Mouse (Mus musculus): ENCODE measurements around the gene Aplp1.

Gene Aplp1

DNA sequence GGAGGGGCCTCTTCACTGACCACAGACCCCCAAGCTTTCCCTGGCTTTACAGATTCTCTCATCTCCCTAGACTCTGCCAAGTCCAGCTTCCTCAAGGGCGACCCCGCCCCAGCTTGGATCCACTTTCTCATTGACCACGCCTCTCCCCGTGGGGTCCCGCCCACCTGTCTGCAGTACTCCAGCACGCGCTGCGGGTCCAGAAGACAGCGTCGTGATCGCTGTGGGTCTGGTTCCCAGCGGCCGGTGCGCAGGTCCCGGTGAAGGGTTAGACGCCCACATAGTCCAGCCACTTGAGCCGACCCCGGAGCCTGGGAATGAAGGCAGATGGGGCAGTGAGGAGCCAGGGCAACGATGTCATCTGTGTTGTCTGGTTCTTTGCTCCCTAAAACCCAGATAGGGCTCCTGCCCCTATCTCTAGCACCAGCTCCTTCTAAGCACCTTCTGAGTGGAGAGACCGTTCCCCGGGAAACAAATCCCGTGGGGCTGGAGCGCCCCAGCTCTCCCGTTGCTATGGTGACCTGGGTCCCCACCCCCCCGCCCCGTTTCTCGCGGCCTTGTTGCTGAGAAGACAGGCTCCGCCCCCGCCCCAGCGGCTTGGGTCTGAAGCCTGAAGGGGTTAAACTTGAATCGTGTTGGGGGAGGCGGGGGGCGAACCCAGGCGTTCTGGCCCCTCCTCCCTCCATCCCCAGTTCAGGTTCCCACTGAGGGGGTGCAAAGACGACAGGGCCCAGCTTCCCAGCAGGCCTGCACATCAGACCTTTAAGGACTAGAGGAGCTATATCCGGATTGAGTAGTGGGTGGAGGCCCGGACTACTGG, 973 bp downstream of the Aplp1 start:
- DNase-seq (ENCODE audit: low read depth): peak; percentile 64

DNA sequence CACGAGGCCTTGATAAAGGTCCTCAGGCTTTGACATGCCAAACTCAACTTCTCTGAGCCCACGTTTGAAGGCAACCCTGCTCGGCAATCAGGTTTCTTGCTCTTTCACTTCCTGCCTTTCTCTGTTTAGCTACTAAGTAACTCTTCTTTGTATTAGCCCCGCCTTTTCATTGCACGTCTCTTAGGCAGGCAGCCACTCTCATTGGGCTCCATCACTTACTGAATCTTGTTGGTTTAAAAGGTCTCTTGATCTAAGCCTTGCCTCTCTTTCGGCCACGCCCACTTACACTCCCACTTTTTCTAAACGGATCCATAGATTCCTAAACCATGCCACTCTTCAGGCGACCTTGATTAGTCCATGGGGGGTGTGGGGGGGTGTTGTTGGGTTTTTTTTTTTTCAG, 1.6 kb downstream of the Aplp1 start:
- peak; percentile 69 for DNase-seq (ENCODE audit: low read depth)

DNA sequence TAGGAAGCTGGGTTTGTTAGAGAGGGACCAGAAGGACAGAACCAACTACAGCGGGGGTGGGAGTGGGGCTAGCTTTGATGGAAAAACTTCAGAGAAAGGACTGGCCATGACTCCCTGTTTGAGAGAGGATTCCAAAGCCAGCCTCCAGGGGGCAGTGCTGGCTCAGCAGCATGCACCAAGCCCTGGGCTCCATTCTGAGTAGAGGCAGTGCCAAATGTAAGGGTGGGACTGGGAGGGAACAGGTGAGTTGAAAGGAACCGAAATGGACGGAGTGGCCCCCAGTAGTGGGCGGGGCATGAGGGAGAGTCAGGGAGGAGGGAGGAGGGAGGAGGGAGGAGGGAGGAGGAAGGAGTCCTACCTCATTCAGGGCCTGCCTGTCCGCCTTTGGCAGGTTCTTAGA, 4.6 kb downstream of the Aplp1 start:
- DNase-seq (ENCODE audit: low read depth): peak; percentile 80

DNA sequence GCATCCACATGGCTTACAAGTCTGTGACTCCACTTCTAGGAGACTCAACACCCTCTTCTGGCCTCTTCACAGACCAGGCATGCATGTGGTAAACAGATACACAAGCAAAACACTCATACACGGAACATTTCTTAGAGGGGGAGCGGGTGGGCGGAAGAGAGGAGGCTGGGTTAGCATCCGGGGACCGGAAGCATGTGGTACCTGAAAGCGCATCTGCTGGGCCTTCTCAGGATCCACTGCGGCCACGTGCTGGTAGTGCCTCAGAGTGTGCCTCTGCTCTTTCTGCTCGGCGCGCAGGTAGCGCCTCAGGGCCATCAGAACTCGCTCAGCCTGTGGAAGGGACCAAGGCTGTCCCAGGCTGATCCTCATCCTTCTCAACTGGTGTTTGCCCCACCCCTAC, 5.6 kb downstream of the Aplp1 start:
- peak; percentile 51 for DNase-seq (ENCODE audit: low read depth)

DNA sequence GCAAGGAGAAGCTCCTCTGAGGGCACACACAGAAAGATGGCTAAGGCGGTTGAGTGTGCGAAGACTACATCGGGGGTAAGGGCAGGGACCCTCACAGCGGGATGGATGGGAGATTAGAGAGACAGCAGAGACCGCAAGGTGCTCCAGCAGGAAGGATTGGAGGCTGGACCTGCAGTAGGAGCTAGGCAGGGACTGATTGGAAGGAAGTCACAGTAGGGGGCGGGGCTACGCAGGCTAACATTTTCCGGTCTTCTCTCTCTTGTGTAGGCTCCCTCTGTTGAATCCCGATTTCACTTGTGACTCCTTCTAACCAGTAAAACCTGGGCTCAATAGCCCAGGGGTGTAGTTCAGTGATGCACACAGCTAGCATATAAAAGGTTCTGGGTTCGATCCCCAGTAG, 8.5 kb downstream of the Aplp1 start:
- peak; percentile 67 for DNase-seq (ENCODE audit: low read depth)

DNA sequence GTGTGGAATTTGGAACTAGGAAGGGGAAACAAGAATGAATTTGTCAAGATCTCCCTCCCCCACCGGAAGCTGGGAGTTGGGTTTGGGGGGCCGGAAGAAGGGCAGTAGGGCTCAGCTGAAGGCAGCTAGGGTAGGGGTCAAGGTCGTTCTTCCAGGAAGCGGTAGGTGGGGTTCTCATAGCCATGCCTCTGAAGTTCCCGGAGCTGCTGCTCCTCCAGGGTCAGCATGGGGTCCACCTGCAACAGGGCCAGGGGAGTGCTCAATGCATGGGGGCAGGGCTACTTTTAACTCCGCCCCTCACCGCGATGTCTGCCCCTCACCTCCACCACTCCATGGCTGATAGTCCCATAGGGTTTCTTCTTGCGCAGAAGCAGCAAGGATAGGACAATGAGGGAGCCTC, 10.2 kb downstream of the Aplp1 start:
- DNase-seq (ENCODE audit: low read depth): no peak

DNA sequence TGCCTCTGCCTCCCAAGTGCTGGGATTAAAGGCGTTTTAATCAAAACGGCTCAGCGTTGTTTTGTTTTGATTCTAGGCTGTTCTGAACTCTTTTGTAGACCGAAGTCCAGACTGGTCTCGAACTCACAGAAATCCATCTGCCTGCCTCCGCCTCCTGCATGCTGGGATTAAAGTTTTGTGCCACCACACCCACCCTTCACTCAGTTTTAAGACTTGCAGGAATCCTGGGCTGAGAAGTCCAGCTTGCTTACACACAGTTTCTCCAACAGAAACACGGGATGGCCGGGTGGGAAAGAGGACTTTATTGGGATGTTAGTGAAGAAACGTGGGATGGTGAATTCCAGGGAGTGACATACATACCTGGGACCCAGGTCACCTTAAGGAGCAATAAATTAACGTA, 10.6 kb downstream of the Aplp1 start:
- DNase-seq (ENCODE audit: low read depth): no peak

DNA sequence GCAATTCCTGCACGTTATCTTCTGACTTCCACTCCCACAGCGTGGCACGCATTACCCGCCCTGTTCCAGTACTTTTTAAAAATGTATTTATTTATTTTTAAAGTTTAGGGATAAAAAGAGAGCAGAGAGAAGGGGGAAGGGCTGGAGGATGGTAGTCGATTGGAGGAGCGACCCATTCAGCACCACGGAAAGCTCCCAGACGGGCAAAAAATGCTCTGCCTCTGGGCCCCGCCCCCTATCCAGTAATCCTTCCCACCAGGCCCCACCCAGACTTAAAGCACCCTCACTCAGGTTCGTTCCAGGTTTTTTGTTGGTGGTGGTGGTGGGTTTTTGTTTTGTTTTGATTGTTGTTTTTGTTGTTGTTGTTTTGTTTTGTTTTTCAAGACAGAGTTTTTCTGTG, 11.1 kb downstream of the Aplp1 start:
- peak; percentile 75 for DNase-seq (ENCODE audit: low read depth)

DNA sequence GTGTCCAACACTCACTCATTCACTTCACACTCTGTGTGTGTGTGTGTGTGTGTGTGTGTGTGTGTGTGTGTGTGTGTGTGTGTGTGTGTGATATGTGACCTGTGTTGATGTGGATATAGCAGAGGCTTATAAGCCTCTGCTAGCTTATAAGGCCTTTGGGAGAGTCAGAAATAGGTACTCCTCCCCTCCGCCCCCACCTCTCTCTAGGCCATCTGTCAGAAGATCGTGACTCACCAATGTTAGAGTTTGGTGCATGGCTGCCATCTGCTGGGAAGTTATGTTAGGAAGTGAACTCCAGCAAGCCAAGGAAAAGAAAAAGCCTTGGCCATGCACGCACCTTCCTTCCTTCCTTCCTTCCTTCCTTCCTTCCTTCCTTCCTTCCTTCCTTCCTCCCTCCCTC, 13.5 kb downstream of the Aplp1 start:
- peak; percentile 90 for DNase-seq (ENCODE audit: low read depth)

DNA sequence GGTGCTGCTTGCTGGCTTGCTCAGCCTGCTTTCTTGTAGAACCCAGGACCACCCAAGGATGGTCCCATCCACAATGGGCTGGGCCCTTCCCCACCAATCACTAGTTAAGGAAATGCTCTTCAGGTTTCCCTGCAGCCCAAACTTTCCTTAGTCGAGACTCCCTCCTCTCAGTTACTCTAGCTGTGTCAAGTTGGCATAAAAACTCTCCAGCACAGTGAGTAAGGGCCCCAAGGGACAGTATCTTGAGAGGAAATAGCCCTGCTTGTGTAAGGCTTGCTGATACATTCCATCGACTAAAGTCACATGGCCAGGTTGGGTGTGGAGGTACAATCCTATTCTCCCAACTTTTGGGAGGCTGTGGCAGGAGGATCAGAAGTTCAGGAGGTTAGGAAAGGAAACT, 15.1 kb downstream of the Aplp1 start:
- DNase-seq (ENCODE audit: low read depth): peak; percentile 33

DNA sequence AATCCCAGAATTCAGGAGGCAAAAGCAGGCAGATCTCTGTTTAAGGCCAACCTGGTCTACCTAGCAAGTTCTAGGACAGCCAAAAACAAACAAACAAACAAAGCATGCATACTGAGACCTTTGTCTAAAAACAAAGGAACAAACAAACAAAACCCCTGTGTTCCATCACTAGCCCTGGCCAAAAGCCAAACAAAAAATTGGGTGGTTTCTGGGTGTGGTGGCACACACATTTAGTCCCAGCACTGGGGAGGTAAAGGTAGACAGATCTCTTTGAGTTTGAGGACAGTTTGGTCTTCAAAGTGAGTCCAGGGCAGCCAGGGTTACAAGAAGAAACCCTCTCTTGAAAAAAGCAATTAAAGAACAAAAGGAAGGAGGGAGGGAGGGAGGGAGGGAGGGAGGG, 16.0 kb downstream of the Aplp1 start:
- peak; percentile 51 for DNase-seq (ENCODE audit: low read depth)

DNA sequence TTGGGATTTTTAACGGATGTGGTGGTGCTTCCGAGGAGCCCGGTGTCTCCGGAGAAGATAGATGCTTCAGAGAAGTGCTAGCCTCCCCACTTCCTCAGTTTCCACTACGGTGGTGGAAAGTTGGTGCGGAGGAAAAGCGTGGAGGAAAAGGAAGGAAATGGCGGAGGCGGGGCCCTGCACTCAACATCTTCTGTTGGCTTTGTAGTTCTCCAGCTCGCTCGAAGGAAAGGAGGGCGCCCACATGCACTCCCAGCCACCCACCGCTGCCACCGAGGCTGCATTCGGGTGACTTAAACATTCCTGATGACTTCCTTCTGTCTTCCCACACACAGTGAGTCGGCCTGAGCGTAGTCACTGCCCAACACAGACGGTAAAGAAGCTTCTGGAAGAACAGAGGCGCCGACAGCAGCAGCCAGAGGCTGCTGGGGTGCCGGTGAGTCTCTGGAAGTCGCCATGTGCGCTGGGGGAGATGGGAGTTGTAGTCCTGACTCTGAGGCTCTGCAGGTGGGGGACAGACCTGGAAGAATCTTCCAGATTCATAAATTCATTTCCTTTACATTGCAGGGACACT, 22.2 kb downstream of the Aplp1 start:
- DNase-seq (ENCODE audit: low read depth): peak; percentile 89

DNA sequence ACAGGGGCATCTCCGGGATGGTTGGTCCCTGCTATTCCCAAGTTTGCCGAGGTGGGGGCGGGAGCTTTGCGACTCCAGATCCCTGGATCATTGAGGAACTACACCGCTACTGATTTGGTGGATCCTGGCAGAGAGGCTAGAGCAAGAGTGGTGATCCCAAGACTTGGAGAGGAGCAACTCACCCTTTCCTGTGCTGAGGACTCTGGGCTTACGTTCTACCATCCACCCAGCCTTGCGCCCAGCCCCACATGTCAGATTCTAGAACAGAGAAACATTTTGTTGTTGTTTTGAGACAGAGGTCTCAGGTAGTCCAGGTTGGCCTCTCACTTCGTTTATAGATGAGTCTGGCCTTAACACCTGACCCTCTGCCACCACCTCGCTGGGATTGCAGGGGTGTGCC, 22.8 kb downstream of the Aplp1 start:
- DNase-seq (ENCODE audit: low read depth): no peak

DNA sequence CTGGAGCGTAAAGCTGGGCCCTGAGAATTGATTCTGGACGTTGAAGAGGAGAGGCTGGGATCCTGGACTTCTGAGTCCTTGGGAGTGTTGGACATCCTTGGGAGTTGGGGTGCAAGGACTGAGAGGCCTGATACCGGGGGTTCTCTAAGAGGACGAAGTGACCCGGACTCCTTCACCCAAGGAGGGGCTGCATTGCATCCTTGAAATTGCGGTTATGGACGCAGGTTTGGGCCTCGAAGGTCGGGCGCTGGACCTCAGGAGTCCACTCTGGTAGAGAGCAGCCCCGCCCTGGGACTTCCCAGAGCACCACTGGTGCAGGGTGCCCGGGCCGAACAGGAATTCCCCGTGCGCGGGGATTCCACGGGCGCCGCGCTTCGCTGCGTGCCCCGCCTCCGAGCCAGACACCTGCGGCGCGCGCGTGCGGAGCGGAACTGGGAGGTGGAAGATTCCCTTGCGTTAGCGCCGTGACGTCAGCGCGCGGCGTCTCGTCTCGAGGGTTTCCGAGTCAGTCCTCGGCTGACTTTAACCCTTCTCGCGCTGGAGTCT, 23.4 kb downstream of the Aplp1 start:
- peak; percentile 98 for DNase-seq (ENCODE audit: low read depth)

DNA sequence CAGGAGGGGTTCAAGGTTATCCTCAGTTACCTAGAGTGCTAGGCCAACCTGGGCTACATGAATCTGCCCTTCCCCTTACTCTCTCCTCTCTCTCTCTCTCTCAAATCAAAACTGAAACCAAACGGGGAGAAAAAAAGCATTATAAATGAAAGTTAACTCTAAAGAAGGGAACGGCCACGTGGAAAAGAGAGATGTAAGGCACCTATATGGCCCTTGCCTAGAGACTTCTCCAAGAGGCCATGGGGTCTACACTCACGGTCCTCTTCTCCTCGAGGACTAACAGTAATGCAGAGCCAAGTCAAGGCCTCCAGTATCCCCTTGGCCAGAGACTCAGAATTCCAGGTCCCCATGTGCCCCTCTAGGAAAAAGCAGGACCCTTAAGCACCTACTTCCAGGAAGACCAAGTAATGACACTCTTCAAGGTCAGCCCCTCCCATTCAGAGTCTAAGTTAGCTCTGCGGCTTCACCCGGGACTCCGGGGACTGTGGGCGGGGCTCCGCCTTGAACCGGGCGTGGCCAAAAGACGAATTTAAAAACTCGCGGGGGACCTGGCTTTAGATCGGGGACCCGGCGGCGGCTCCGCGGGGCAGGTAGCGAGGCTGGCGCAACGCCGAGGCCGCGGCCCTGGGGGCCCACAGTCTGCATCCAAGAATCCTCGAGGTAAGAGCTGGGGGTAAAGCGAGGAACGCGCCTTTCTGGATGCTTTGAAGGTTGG, 24.0 kb downstream of the Aplp1 start, which contains the start of gene Nfkbid:
Gene Nfkbid, plus strand, starts transcription at position 558 of the 715 bp plus-strand sequence.
- peak; percentile 97 for DNase-seq (ENCODE audit: low read depth)

DNA sequence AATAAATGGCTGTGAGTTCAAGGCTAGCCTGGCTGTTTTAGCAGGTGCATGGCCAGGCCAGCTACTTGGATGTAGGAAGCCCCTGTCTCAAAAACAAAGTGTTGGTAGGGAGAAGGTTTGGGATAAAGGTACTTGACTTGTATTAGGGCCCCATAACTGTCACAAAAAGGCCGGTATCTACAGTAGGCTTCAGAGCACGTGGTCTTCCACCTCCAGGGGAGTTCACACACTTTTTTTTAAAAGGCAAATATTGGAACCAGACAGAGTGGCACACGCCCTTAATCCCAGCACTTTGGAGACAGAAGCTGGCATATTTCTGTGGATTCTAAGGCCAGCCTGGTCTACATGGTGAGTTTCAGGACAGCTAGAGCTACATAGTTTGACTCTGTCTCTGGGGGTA, 24.7 kb downstream of the Aplp1 start:
- no peak for DNase-seq (ENCODE audit: low read depth)

DNA sequence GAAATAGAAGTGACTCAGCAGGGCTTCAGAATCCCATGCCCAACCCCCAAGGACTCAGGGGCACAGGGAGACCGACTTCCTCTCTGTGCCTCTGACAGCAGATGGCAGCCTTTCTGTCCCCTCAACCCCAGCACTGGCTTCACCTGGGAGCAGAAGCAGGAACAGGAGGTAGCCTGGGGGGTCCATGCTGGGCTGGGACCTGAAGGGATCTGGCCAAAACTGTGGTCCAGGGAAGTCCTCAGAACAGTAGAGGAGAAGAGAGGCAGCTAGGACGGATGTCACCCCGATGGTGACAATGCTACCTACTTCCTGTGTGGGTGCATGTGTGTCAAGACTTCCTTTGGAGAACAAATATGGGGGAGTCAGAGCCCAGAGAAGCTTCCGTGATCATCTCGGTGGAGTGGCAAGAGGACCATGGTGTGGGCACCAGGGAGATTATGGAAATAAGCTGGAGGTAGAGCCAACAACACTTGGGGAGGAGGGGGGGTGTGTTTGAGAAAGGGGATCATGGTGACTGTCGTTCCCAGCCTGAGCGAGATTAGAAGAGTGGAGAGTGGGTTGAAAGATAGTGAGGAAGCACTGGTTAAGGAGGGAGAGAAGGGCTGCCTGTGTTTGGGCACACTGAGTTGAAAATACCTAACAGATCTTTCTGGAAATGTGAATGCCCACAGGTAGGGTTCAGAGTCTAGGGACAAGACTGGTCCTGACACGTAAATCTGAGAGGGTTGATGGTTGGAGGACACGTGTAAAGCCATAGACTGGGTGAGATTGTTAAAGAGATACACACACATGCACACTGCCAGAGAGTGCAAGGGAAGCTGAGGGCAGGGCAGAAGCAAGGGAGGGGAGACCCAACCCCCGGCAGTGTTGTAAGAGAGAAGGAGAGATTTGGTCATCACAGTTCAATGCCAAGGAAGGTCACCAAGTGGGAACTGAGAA, 25.5 kb downstream of the Aplp1 start, which contains the start of gene Hcst:
Gene Hcst, minus strand, starts transcription at position 294 of the 939 bp plus-strand sequence.
- peak; percentile 88 for DNase-seq (ENCODE audit: low read depth)

DNA sequence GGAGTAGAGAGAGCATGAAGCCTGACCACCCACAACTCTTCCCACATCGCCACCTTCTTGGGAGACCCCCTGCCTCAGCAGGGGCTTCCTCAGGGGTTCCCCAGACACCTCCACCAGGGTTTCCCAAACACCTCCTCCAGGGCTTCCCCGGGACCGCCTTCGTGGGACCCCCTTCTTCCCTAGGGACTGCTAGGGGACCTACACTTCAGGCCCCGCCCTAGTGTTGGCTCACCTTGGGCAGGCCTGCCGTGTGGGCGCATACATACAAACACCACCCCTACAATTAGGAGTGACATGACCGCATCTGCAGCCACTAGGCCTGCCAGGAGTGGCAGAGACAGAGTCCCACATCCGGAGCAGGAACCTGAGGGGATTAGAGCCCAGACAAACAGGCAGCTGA, 27.5 kb downstream of the Aplp1 start:
- DNase-seq (ENCODE audit: low read depth): peak; percentile 77

DNA sequence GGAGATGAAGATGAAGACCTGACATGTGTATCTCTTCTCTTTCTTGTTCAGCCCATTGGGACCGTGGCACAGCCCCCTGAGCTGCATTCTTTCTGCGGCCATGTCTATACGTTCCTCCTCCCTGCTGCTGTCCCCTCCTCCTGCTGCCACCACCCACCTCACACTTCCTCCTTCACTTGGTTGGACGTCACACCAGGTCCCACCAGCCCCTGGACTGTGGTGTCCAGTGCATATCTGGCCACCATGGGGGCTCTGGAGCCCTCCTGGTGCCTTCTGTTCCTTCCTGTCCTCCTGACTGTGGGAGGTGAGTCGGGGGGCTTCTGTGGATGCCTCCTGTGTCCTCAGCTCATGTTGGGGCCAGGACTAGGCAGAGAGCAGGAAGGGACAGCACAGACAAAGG, 31.7 kb downstream of the Aplp1 start, which contains the start of gene Tyrobp:
Gene Tyrobp, plus strand, starts transcription at position 165 of the 400 bp plus-strand sequence.
- no peak for DNase-seq (ENCODE audit: low read depth)

DNA sequence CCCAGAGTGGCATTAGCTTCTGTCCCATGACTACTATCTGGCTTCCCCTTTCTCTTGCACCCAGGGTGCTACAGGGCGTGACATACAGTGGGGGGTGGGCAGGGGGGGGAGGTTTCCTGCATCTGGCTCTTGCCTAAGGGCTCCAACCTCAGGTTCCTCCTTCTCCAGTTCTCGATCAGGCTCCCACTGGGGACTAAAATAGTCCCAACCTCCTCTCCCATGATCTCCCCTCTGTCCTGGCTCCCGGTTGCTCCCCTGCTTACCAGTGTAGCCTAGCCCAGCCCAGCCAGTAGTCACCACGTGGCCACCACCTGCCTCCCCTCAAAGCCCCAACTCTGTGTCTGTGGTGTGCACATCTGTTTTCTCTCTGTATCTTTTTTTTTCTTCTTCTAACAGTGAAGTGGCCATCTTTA, 32.6 kb downstream of the Aplp1 start:
- DNase-seq (ENCODE audit: low read depth): no peak

DNA sequence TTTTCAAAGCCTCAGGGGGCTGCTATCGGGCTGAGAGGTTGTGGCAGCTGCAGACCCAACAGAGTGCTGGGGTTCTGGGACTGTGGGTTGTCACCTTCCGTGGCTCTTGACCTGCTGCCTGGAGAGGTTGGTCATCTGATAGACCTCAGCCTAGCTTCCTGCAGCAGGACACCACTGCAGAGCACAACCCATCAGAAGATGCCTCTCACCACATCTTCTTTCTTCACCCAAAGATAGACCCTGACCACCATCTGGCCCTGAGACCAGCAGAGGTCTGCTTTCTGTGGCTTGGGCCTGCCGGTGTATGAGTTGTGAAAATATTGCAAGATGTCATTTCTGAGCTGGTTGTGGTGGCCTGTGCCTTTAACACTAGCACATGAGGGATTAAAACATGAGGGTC, 34.3 kb downstream of the Aplp1 start:
- DNase-seq (ENCODE audit: low read depth): peak; percentile 4

All from induced T-regulatory cell, adult 2 months (primary cell).